ENCODE assay signal across 7 mouse cellular contexts in the genomic region with DNA sequence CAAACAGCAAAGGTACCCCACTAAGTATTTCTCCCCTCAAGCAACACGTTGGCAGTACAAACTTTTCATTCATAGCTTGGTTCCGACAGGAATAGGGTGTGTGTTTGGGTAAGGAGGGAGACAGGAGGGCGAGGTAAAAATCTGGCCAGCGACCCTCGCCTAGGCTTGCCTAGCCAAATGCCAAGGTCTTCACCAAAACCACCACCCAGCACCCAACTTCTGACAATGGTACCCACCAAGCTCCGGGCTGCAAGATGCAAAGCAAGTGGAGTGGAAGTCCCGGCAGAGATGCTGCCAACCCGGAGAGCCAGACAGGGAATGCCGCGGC. TPM values are rescaled to one million over a fixed set of nuclear protein-coding genes. Genes with fewer than 3 reads are reported as not detected.
DNase-seq lines count a peak whose midpoint lies in the region; ATAC-seq and TF ChIP-seq lines count a peak whose summit lies in the region.

No protein-coding gene starts in this region.

- peak overlapping the region; percentile 88 for H3K4me2 ChIP-seq in lung, postnatal 0 days (replicated peaks; ENCODE audit: low read depth, low read length)
- peak overlapping the region; percentile 87 for H3K4me2 ChIP-seq in forebrain, embryonic 13.5 days
- H3K4me2 ChIP-seq in limb, embryonic 11.5 days (ENCODE audit: low read depth, severe bottlenecking): peak overlapping the region; percentile 95
- H3K4me2 ChIP-seq in stomach, embryonic 14.5 days (replicated peaks; ENCODE audit: low read depth, low read length): peak overlapping the region; percentile 88

- no peaks in the 10 kb centered on the region for H3K9me3 ChIP-seq in lung, postnatal 0 days (ENCODE audit: low read length)
- H3K9me3 ChIP-seq in forebrain, embryonic 13.5 days (replicated peaks): no peaks in the 10 kb centered on the region
- no peaks in the 10 kb centered on the region for H3K9me3 ChIP-seq in limb, embryonic 11.5 days (ENCODE audit: control insufficient read depth, low read length)
- H3K9me3 ChIP-seq in stomach, embryonic 14.5 days (ENCODE audit: control insufficient read depth, low read depth, low read length): no peaks in the 10 kb centered on the region

- no peak for TF ChIP-seq CTCF in lung, postnatal 0 days (IDR thresholded peaks at IDR 0.05)

- no peak overlapping the region for H3K9ac ChIP-seq in lung, postnatal 0 days (replicated peaks; ENCODE audit: low read depth)
- peak overlapping the region; percentile 71 for H3K9ac ChIP-seq in forebrain, embryonic 13.5 days
- H3K9ac ChIP-seq in limb, embryonic 11.5 days (ENCODE audit: low read length): peak overlapping the region; percentile 60
- H3K9ac ChIP-seq in stomach, embryonic 14.5 days (replicated peaks; ENCODE audit: low read depth, low read length): peak overlapping the region; percentile 45

- no peak for DNase-seq in lung, postnatal 0 days (ENCODE audit: low spot score)
- DNase-seq in lung, postnatal 4 days: no peak
- DNase-seq in limb, embryonic 11.5 days (ENCODE audit: low spot score): no peak
- no peak for DNase-seq in urinary bladder, postnatal 36 days (ENCODE audit: low spot score in 2 of 2)
- no peak for DNase-seq in frontal cortex, postnatal 14 days (ENCODE audit: low spot score in 2 of 2)

- no peaks in the 10 kb centered on the region for H3K4me1 ChIP-seq in lung, postnatal 0 days (ENCODE audit: insufficient read depth, low read depth, low read length)
- H3K4me1 ChIP-seq in forebrain, embryonic 13.5 days: peaks cover 6% of the 10 kb centered on the region; the same call in 1 of the 2 replicates
- no peaks in the 10 kb centered on the region for H3K4me1 ChIP-seq in limb, embryonic 11.5 days (ENCODE audit: control insufficient read depth, insufficient read depth, low read length)
- H3K4me1 ChIP-seq in stomach, embryonic 14.5 days (ENCODE audit: control insufficient read depth, insufficient read depth, low read length): no peaks in the 10 kb centered on the region

- ATAC-seq in lung, postnatal 0 days: no peak
- no peak for ATAC-seq in forebrain, embryonic 13.5 days
- ATAC-seq in limb, embryonic 11.5 days (ENCODE audit: insufficient number of reproducible peaks, low FRiP score, low TSS enrichment, low read depth): 0 out of 2 replicates have a peak, but pooled peaks have one; percentile 14
- peak; percentile 25; the same call in 1 of the 2 replicates for ATAC-seq in stomach, embryonic 14.5 days (ENCODE audit: insufficient number of reproducible peaks, insufficient read depth, low FRiP score, low read depth)

- TF ChIP-seq EP300 in lung, postnatal 0 days (IDR thresholded peaks at IDR 0.05): no peak

- peaks cover 4% of the 10 kb centered on the region; the same call in 1 of the 2 replicates for H3K27me3 ChIP-seq in lung, postnatal 0 days (replicated peaks; ENCODE audit: insufficient read depth, low read length)
- H3K27me3 ChIP-seq in forebrain, embryonic 13.5 days: peaks cover 26% of the 10 kb centered on the region; the same call in 1 of the 2 replicates
- H3K27me3 ChIP-seq in limb, embryonic 11.5 days (ENCODE audit: control insufficient read depth, insufficient read depth, low read length): peaks cover 16% of the 10 kb centered on the region; the same call in 1 of the 2 replicates
- H3K27me3 ChIP-seq in stomach, embryonic 14.5 days (ENCODE audit: control insufficient read depth, insufficient read depth, low read length): no peaks in the 10 kb centered on the region

- H3K27ac ChIP-seq in lung, postnatal 0 days (ENCODE audit: low read length): no peak overlapping the region
- H3K27ac ChIP-seq in forebrain, embryonic 13.5 days: no peak overlapping the region
- H3K27ac ChIP-seq in limb, embryonic 11.5 days (replicated peaks; ENCODE audit: low read depth, low read length): no peak overlapping the region
- no peak overlapping the region for H3K27ac ChIP-seq in stomach, embryonic 14.5 days (ENCODE audit: low read length)

- H3K36me3 ChIP-seq in lung, postnatal 0 days (ENCODE audit: insufficient read depth, low read length): no peaks in the 10 kb centered on the region
- no peaks in the 10 kb centered on the region for H3K36me3 ChIP-seq in forebrain, embryonic 13.5 days (ENCODE audit: poor library complexity, severe bottlenecking)
- no peaks in the 10 kb centered on the region for H3K36me3 ChIP-seq in limb, embryonic 11.5 days (ENCODE audit: control insufficient read depth, insufficient read depth, low read length)
- no peaks in the 10 kb centered on the region for H3K36me3 ChIP-seq in stomach, embryonic 14.5 days (ENCODE audit: control insufficient read depth, insufficient read depth, low read length)

- H3K4me3 ChIP-seq in lung, postnatal 0 days (ENCODE audit: low read depth, low read length): peak overlapping the region; percentile 59
- peak overlapping the region; percentile 76 for H3K4me3 ChIP-seq in forebrain, embryonic 13.5 days
- H3K4me3 ChIP-seq in limb, embryonic 11.5 days (ENCODE audit: low read depth, low read length): peak overlapping the region; percentile 65
- H3K4me3 ChIP-seq in stomach, embryonic 14.5 days (ENCODE audit: low read depth, low read length): peak overlapping the region; percentile 72

- WGBS in lung, postnatal 0 days: under 1% methylated on average over 10 of the region's 10 CpGs
- WGBS in forebrain, embryonic 13.5 days: 1% methylated on average over 10 of the region's 10 CpGs
- 0% methylated on average over 10 of the region's 10 CpGs for WGBS in limb, embryonic 11.5 days
- 0% methylated on average over 10 of the region's 10 CpGs for whole genome bisulfite sequencing in stomach, embryonic 14.5 days

RNA-seq across cellular contexts. Expression of a gene that starts 10.6 kb away (rescaled TPM):
- 5.1 and 6.0 TPM in 2 replicates for polyA plus RNA-seq in lung, postnatal 0 days (2015; fragmentation: Nextera tagmentation; extraction: Ambion mirVana)
- 10.5 and 11.1 TPM in 2 replicates for polyA plus RNA-seq in forebrain, embryonic 13.5 days (2015; fragmentation: Nextera tagmentation; extraction: Ambion mirVana)
- 5.5 and 5.7 TPM in 2 replicates for polyA plus RNA-seq in limb, embryonic 11.5 days (2014; fragmentation: Nextera tagmentation; extraction: Ambion mirVana)
- 6.9 and 7.2 TPM in 2 replicates for polyA plus RNA-seq in stomach, embryonic 14.5 days (2014; fragmentation: Nextera tagmentation; extraction: Ambion mirVana)

Comparison
In these comparisons a context has a peak if more than half of its experiments do, and no peak if none do; other contexts are left out.
1. ATAC-seq: peak in limb, embryonic 11.5 days (single experiment) and stomach, embryonic 14.5 days (single experiment); none in lung, postnatal 0 days (single experiment) and forebrain, embryonic 13.5 days (single experiment).
2. Peak in every context shown above with its lines, with median percentiles within 50 percentile points of each other: H3K4me2 ChIP-seq and H3K4me3 ChIP-seq.